Mouse (Mus musculus) heart, embryonic 16.5 days (tissue): Measurements from ENCODE around the gene Krt8. TPM values are rescaled to one million over a fixed set of nuclear protein-coding genes. Genes with fewer than 3 reads are reported as not detected.

Experiments used
- ATAC-seq: fragments of 200-750 bp; cut with Nextera tagmentation; replicated peaks from 2 replicates; pipeline ENCODE4 v1.8.0; 2017; ENCODE audit warnings: moderate number of reproducible peaks; ENCODE audit not compliant: insufficient read depth, low FRiP score; ENCODE audit errors: extremely low read depth
- H3K27ac ChIP-seq: fragments of 300-500 bp; sonication (generic); 2 replicates; pipeline ENCODE4 v1.5.1; 2014; ENCODE audit warnings: mild to moderate bottlenecking, low read length, control low read depth, moderate library complexity
- H3K27me3 ChIP-seq: fragments of 300-500 bp; sonication (generic); 2 replicates; pipeline ENCODE4 v1.6.1; 2014; ENCODE audit warnings: low read length, mixed read lengths; ENCODE audit not compliant: control insufficient read depth, insufficient read depth
- H3K36me3 ChIP-seq: fragments of 300-500 bp; sonication (generic); 2 replicates; pipeline ENCODE4 v1.6.1; 2014; ENCODE audit not compliant: control insufficient read depth, insufficient read depth
- H3K4me1 ChIP-seq: fragments of 300-500 bp; sonication (generic); 2 replicates; pipeline ENCODE4 v1.6.1; 2014; ENCODE audit warnings: low read length, mixed read lengths; ENCODE audit not compliant: control insufficient read depth, insufficient read depth
- H3K4me2 ChIP-seq: fragments of 300-500 bp; sonication (generic); 2 replicates; pipeline ENCODE4 v1.6.1; 2014; ENCODE audit warnings: low read depth, mild to moderate bottlenecking, control low read depth, low read length
- H3K4me3 ChIP-seq: fragments of 300-500 bp; sonication (generic); 2 replicates; pipeline ENCODE4 v1.5.1; 2014; ENCODE audit warnings: mild to moderate bottlenecking, control low read depth, low read length
- H3K9ac ChIP-seq: fragments of 300-500 bp; sonication (generic); 2 replicates; pipeline ENCODE4 v1.6.1; 2014; ENCODE audit warnings: low read length, control low read depth
- H3K9me3 ChIP-seq: fragments of 300-500 bp; sonication (generic); replicated peaks from 2 replicates; pipeline ENCODE4 v1.6.1; 2016; ENCODE audit warnings: low read length; ENCODE audit not compliant: control insufficient read depth
- WGBS: fragments of 180-500 bp; shearing (Covaris S2); extraction: QIAGEN DNeasy Blood & Tissue Kit; methylation state at CpG from one replicate; pipeline ENCODE4 v1.1.7; 2014; 5-methylcytosine and 5-hydroxymethylcytosine counted together
- polyA plus RNA-seq: library from polyadenylated mRNA; unstranded; fragments of >200 nt; fragmentation: Nextera tagmentation; extraction: Ambion mirVana; gene quantifications from 2 replicates; pipeline ENCODE4 v1.2.1, GENCODE M21; 2015

The Krt8 gene
- polyA plus RNA-seq, 1 experiment from 2014 or later = 209 TPM

DNA sequence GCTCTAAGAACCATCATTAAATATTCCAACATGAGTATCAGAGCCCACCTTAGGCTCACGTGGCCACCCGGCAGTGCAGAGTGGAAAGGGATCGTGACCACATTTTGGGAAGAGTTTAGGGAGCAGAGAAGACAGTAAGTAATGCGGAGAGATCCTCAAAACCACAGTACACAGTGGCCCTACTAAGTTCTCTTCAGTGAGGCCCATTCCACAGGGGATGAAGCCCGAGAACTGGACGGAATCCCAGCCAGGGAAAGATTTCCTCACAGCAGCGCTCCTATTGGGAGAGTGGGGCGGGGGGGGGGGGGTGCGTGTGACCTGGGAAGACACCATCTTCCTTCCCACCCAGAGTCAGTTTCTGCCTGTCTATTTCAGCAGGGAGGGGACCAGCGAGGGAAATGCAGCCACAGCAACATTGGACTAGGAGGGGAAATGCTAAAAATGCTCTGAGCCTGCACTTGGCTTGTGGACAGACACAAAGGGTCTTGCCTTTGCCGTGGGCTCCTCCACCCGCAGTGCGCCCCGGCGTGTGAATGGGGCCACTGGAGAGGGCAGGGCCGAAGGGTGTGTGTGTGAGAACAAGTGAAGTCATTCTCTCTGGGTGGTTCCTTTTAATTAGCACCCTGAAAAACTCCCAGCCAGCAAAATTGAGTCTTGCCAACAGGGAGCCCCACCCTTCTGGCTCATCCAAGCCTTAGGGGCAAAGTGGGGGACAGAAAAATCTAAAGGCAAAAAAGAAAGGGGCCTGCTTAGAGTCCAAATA, 30.0 kb downstream of the Krt8 start:
- H3K9ac ChIP-seq = no peak overlapping the region; the same call in 1 of the 2 replicates
- 55% methylated on average over 16 of the region's 16 CpGs for WGBS
- no peak overlapping the region for H3K4me2 ChIP-seq
- ATAC-seq = no peak
- no peaks in the 10 kb centered on the region for H3K36me3 ChIP-seq
- no peak overlapping the region for H3K4me3 ChIP-seq
- no peaks in the 10 kb centered on the region for H3K9me3 ChIP-seq
- no peak overlapping the region for H3K27ac ChIP-seq
- peaks cover 6% of the 10 kb centered on the region; the same call in 1 of the 2 replicates for H3K27me3 ChIP-seq
- H3K4me1 ChIP-seq = peaks cover 16% of the 10 kb centered on the region

DNA sequence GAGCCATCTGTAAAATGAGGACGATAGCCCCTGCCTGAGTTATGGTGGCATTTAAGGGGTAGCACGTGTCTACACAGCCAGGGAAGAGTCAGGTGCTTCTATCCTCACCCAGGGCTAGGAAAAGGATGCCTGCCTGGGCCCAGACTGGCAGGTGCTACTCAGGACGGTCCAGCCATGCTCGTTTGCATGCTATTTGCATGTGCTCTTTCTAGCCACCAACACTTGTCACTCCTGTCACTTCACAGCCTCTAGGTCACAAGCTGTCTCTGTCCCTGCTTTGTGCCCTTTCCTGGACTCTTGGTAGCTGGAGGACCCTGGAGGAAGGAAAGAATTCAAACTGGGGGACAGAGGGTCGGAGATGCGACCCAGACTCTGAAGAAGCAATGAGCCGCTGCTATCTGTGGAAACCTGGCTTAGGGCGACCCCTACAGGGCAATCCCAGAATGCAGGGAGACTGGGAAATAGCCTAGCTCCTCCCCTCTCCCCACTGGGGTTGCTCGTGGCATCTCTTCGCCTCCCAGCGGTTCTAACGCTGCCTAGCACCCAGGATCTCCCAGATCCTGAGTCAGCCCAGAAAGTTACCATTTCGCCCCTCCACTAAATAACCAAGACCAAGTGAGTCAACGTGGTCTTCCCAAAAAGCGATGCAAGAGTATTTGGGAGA, 30.7 kb downstream of the Krt8 start:
- Histone ChIP-seq H3K9ac (no peak overlapping the region; the same call in 1 of the 2 replicates), H3K27me3 (peaks cover 6% of the 10 kb centered on the region; the same call in 1 of the 2 replicates), H3K4me1 (peaks cover 16% of the 10 kb centered on the region), H3K4me3 (no peak overlapping the region), H3K36me3 (no peaks in the 10 kb centered on the region), H3K9me3 (no peaks in the 10 kb centered on the region), H3K27ac (no peak overlapping the region), H3K4me2 (no peak overlapping the region)
- WGBS = 11% methylated on average over 15 of the region's 15 CpGs
- ATAC-seq = no peak; the same call in 1 of the 2 replicates

DNA sequence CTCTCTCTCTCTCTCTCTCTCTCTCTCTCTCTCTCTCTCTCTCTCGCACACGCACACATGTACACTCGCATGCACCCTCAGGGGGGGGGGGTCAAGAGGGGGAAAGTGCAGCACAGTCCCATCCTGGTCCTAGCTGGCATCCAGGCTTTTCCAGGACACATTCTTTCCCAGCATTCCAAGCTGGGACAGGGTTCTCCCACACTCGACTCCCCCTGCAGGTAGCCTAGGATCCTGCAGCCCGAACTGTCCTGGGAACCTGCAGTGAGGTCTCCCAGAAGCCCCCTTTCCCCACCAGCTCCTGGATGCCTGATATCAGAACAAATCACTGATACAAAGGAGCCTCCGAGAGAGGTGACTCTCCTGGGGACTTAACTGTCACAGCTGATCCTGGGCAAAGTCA, 33.7 kb downstream of the Krt8 start:
- Histone ChIP-seq H3K9ac (no peak overlapping the region), H3K4me3 (no peak overlapping the region), H3K27me3 (peaks cover 6% of the 10 kb centered on the region; the same call in 1 of the 2 replicates), H3K4me1 (no peaks in the 10 kb centered on the region; the same call in 1 of the 2 replicates), H3K4me2 (no peak overlapping the region), H3K36me3 (no peaks in the 10 kb centered on the region), H3K27ac (no peak overlapping the region), H3K9me3 (no peaks in the 10 kb centered on the region)
- ATAC-seq = no peak
- 5% methylated on average over 3 of the region's 6 CpGs for WGBS

DNA sequence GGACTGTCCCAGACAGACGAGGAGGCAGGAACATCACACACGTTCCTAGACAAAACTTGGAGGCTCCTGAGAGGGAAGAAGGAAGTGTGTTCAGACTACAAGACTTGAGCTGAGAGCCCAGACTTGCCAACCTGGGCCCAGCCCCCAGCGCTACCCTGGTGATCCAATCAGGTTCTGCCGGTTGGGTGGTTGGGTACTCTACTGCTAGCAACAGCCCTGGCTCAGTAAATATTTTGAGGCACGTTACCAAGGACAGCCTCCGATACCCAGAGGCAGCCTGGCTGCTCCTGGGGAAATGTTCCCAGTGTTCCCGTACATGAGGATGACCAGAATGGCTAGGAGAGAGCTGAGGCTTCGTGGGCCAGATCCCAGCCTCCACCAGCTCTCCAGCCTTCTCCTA, 37.5 kb downstream of the Krt8 start:
- no peak for ATAC-seq

DNA sequence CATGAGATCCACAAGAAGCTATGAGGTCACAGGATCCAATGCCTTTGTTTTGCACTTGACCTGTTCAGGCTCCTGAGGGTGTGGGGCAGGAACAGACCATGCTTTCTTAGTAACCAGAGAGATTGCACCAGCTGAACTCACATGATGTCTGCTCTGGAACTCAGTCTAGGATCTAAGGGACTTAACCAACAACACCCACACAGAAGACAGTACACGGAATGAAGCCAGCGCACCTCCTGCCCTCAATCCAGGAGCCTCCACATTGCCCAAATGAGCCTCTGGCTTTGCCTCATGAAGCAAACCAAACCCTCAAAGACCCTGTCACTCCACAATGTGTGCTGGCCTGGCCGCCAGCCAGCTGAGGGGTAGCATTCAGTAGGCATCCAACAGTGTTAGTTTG, 45.4 kb downstream of the Krt8 start:
- H3K27me3 ChIP-seq = no peaks in the 10 kb centered on the region
- no peak overlapping the region for H3K4me3 ChIP-seq
- H3K9me3 ChIP-seq = no peaks in the 10 kb centered on the region
- H3K27ac ChIP-seq = no peak overlapping the region
- H3K4me1 ChIP-seq = no peaks in the 10 kb centered on the region
- no peak for ATAC-seq
- no peaks in the 10 kb centered on the region for H3K36me3 ChIP-seq
- no peak overlapping the region for H3K9ac ChIP-seq
- H3K4me2 ChIP-seq = no peak overlapping the region
- 78% methylated on average over 3 of the region's 3 CpGs for WGBS

More for the DNA sequence above, 37.5 kb downstream of the Krt8 start:
- Histone ChIP-seq H3K9ac (no peak overlapping the region), H3K27me3 (no peaks in the 10 kb centered on the region; the same call in 1 of the 2 replicates), H3K9me3 (no peaks in the 10 kb centered on the region), H3K27ac (no peak overlapping the region), H3K4me3 (no peak overlapping the region), H3K36me3 (no peaks in the 10 kb centered on the region), H3K4me1 (no peaks in the 10 kb centered on the region), H3K4me2 (no peak overlapping the region)
- WGBS = 66% methylated on average over 8 of the region's 8 CpGs

DNA sequence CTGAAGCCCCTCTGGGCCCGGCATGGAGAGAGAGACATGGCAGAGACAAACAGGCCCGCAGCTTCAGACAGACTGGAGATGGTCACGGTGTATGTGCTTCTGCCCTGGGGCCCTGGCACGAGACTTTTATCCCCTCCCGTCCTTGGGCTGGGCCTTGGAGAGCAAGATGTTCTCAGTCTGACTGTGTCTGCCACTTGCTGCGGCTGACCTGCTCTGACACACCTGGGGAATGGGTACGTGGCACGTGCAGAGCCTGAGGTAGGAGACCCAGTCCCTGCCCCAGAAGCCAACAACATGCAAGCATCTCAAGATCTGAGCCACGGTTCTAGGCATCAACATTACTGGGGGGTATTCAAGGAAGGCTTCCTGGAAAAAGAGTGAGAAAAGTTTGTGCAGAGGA, 50.1 kb downstream of the Krt8 start, which contains the start of gene Krt78:
Krt78 (minus strand) TSS at position 101 of the 400 bp plus-strand sequence.
- Histone ChIP-seq H3K27ac (no peak within 1 kb of the TSS), H3K9ac (no peak within 1 kb of the TSS), H3K4me2 (no peak within 1 kb of the TSS), H3K4me1 (no peaks in the 10 kb centered on the region), H3K36me3 (no peaks in the 10 kb centered on the region), H3K9me3 (no peaks in the 10 kb centered on the region), H3K27me3 (no peaks in the 10 kb centered on the region), H3K4me3 (no peak within 1 kb of the TSS)
- no peak for ATAC-seq
- 78% methylated on average over 9 of the region's 9 CpGs for WGBS

DNA sequence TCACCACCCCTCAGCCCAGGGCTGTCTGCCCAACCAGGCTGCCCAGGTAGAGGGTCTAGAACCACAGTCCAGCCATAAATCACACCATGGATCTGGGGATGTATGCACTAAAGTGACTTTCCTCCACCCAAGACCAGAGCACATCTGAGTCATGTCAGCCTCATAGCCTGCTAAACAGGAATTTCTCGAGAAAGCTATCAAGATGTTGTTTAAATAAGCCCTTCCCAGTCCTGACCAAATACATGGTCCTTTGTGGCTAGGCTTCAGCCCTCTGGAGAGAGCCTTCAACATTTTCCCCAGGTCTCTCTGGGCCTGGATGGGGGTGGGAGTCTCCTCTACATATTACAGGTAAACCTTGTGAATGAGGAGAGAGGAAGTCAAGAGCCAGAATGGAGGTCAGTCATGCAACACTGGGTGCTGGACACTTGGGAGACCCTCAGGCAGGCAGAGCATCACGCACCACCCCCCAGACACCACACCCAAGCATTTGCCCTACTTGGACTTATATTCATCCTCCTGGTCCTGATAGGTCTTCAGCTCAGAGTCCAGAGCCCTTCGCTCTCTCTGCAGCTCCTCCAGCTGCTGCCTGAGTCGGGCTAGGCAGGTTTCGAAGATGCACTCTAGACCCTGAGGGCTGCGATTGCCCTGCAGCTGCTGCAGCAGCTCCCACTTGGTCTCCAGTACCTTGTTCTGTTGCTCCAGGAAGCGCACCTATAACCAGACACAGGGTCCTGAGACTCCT, 51.4 kb downstream of the Krt8 start:
- Histone ChIP-seq H3K9ac (no peak overlapping the region), H3K4me3 (no peak overlapping the region), H3K36me3 (no peaks in the 10 kb centered on the region), H3K27ac (no peak overlapping the region), H3K4me1 (no peaks in the 10 kb centered on the region), H3K4me2 (no peak overlapping the region), H3K27me3 (no peaks in the 10 kb centered on the region; the same call in 1 of the 2 replicates), H3K9me3 (no peaks in the 10 kb centered on the region)
- ATAC-seq = no peak
- 79% methylated on average over 7 of the region's 7 CpGs for WGBS
